Mouse (Mus musculus) cerebral cortex, adult 2 months (tissue): Measurements from ENCODE around the gene Gm15155.

Experiments
- WGBS: fragments of 180-500 bp; shearing (Covaris S2); methylation state at CpG from one replicate; pipeline ENCODE4 v1.1.7; 2018; 5-methylcytosine and 5-hydroxymethylcytosine counted together

The Gm15155 gene

GRCm38 (mm10) chrX:155624341-155624841 is at the start of gene Gm15155:
TSS of gene Gm15155 (plus strand) at chrX:155624741.
- WGBS = 3% methylated on average over 19 of the region's 19 CpGs

- 46% methylated on average over 2 of the region's 2 CpGs for WGBS
Observed at GRCm38 (mm10) chrX:155584586-155584985, 40.0 kb upstream of the Gm15155 start.

- WGBS = 38% methylated on average over 3 of the region's 3 CpGs
Observed at GRCm38 (mm10) chrX:155591490-155591889, 33.1 kb upstream of the Gm15155 start.

GRCm38 (mm10) chrX:155592467-155592866 is 32.1 kb upstream of the Gm15155 start:
- 15% methylated on average over 2 of the region's 2 CpGs for WGBS

GRCm38 (mm10) chrX:155594685-155595084 is 29.9 kb upstream of the Gm15155 start:
- WGBS = 68% methylated on average over 1 of the region's 1 CpGs

- 53% methylated on average over 2 of the region's 2 CpGs for WGBS
Observed at GRCm38 (mm10) chrX:155601196-155601595, 23.3 kb upstream of the Gm15155 start.

- 5% methylated on average over 24 of the region's 24 CpGs for WGBS
Observed at GRCm38 (mm10) chrX:155622527-155622926, 2.0 kb upstream of the Gm15155 start.

- WGBS = 2% methylated on average over 26 of the region's 69 CpGs
Observed at GRCm38 (mm10) chrX:155622961-155623599, 1.5 kb upstream of the Gm15155 start.

GRCm38 (mm10) chrX:155623701-155624281 is 750 bp upstream of the Gm15155 start, which contains the start of gene Ptchd1:
TSS of gene Ptchd1 (minus strand) at chrX:155623814.
- whole genome bisulfite sequencing = 4% methylated on average over 19 of the region's 34 CpGs

GRCm38 (mm10) chrX:155624895-155625294 is 354 bp downstream of the Gm15155 start:
- WGBS = 13% methylated on average over 14 of the region's 15 CpGs

- WGBS = 4% methylated on average over 13 of the region's 13 CpGs
Observed at GRCm38 (mm10) chrX:155625671-155626196, 1.2 kb downstream of the Gm15155 start.

- 33% methylated on average over 1 of the region's 1 CpGs for WGBS
Observed at GRCm38 (mm10) chrX:155643975-155644374, 19.4 kb downstream of the Gm15155 start.

GRCm38 (mm10) chrX:155645975-155646374 is 21.4 kb downstream of the Gm15155 start:
- 94% methylated on average over 3 of the region's 3 CpGs for WGBS

GRCm38 (mm10) chrX:155657971-155658370 is 33.4 kb downstream of the Gm15155 start:
- WGBS = 94% methylated on average over 1 of the region's 1 CpGs

GRCm38 (mm10) chrX:155690440-155690839 is 65.9 kb downstream of the Gm15155 start:
- WGBS = 45% methylated on average over 1 of the region's 1 CpGs

GRCm38 (mm10) chrX:155724157-155724556 is 99.6 kb downstream of the Gm15155 start:
- WGBS = 79% methylated on average over 3 of the region's 3 CpGs

- WGBS = 64% methylated on average over 1 of the region's 1 CpGs
Observed at GRCm38 (mm10) chrX:155728387-155728786, 103.8 kb downstream of the Gm15155 start.

- 24% methylated on average over 1 of the region's 1 CpGs for WGBS
Observed at GRCm38 (mm10) chrX:155888118-155888517, 263.6 kb downstream of the Gm15155 start.

GRCm38 (mm10) chrX:155900040-155900439 is 275.5 kb downstream of the Gm15155 start:
- WGBS = 86% methylated on average over 1 of the region's 1 CpGs

GRCm38 (mm10) chrX:155903108-155903507 is 278.6 kb downstream of the Gm15155 start:
- 40% methylated on average over 1 of the region's 1 CpGs for WGBS

- WGBS = 79% methylated on average over 1 of the region's 1 CpGs
Observed at GRCm38 (mm10) chrX:156009756-156010155, 385.2 kb downstream of the Gm15155 start.

GRCm38 (mm10) chrX:156155776-156156175 is 531.2 kb downstream of the Gm15155 start:
- 54% methylated on average over 2 of the region's 2 CpGs for WGBS
